Mouse (Mus musculus) forebrain, embryonic 15.5 days (tissue): Measurements from ENCODE around the gene Gyg. TPM values are rescaled to one million over a fixed set of nuclear protein-coding genes. Genes with fewer than 3 reads are reported as not detected.
A peak's percentile ranks its signal among the peaks of the same experiment; 100 is the strongest.

Source experiments
- ATAC-seq: fragments of 200-750 bp; cut with Nextera tagmentation; replicated peaks from 2 replicates; pipeline ENCODE4 v1.8.0; 2017; ENCODE audit warnings: mild to moderate bottlenecking, moderate TSS enrichment, moderate library complexity
- H3K27ac ChIP-seq: fragments of 300-500 bp; sonication (generic); replicated peaks from 2 replicates; pipeline ENCODE4 v1.5.1; 2015; ENCODE audit warnings: mild to moderate bottlenecking, inconsistent platforms
- H3K27me3 ChIP-seq: fragments of 300-500 bp; sonication (generic); 2 replicates; pipeline ENCODE4 v1.6.1; 2015; ENCODE audit warnings: inconsistent platforms
- H3K36me3 ChIP-seq: fragments of 300-500 bp; sonication (generic); 2 replicates; pipeline ENCODE4 v1.6.1; 2015; ENCODE audit warnings: mild to moderate bottlenecking, inconsistent platforms
- H3K4me1 ChIP-seq: fragments of 300-500 bp; sonication (generic); 2 replicates; pipeline ENCODE4 v1.6.1; 2015; ENCODE audit warnings: inconsistent platforms
- H3K4me2 ChIP-seq: fragments of 300-500 bp; sonication (generic); replicated peaks from 2 replicates; pipeline ENCODE4 v1.6.1; 2015; ENCODE audit warnings: mild to moderate bottlenecking, inconsistent platforms
- H3K4me3 ChIP-seq: fragments of 300-500 bp; sonication (generic); 2 replicates; pipeline ENCODE4 v1.5.1; 2015; ENCODE audit warnings: mild to moderate bottlenecking, inconsistent platforms
- H3K9ac ChIP-seq: fragments of 300-500 bp; sonication (generic); replicated peaks from 2 replicates; pipeline ENCODE4 v1.6.1; 2015; ENCODE audit warnings: mild to moderate bottlenecking, inconsistent platforms
- H3K9me3 ChIP-seq: fragments of 300-500 bp; sonication (generic); 2 replicates; pipeline ENCODE4 v1.6.1; 2016; ENCODE audit warnings: inconsistent platforms
- WGBS: fragments of 180-500 bp; shearing (Covaris S2); methylation state at CpG from one replicate; pipeline ENCODE4 v1.1.7; 2015; ENCODE audit warnings: mixed read lengths; 5-methylcytosine and 5-hydroxymethylcytosine counted together
- polyA plus RNA-seq: library from polyadenylated mRNA; unstranded; fragments of >200 nt; fragmentation: Nextera tagmentation; extraction: Ambion mirVana; gene quantifications from 2 replicates; pipeline ENCODE4 v1.2.1, GENCODE M21; 2015

Gene Gyg
- polyA plus RNA-seq, 1 experiment from 2014 or later = 30.9 TPM

GRCm38 (mm10) chr3:20144401-20144800 lies 10.7 kb downstream of the Gyg start:
- Histone ChIP-seq H3K4me2 (no peak overlapping the region), H3K4me3 (no peak overlapping the region), H3K27ac (no peak overlapping the region), H3K36me3 (no peaks in the 10 kb centered on the region), H3K9ac (no peak overlapping the region), H3K27me3 (no peaks in the 10 kb centered on the region), H3K9me3 (no peaks in the 10 kb centered on the region), H3K4me1 (0 out of 2 replicates have a peak, but pooled peaks cover 2% of the 10 kb centered on the region)
- 7% methylated on average over 2 of the region's 2 CpGs for WGBS
- no peak for ATAC-seq

DNA sequence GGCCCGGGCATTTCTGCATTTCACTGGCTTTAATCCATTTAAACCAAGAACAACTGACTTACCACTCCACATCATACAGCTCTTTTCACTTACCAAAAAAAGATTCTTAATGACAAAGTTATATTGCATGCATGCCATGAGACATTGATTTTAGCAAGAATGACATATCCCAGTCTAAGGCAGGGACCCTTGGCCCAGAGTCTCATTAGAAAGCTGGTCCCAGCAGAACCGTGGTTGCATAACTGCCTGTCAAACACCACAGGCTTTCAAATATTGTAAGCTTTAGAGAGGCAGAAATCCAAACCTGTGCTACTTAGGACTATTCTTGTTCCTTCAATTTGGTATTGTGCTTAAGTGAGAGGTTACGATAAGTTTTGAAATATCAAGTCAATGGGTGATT lies 11.4 kb downstream of the Gyg start:
- no peak for ATAC-seq
- Histone ChIP-seq H3K27ac (no peak overlapping the region), H3K4me1 (0 out of 2 replicates have a peak, but pooled peaks cover 2% of the 10 kb centered on the region), H3K4me3 (no peak overlapping the region), H3K9me3 (no peaks in the 10 kb centered on the region), H3K36me3 (no peaks in the 10 kb centered on the region), H3K27me3 (no peaks in the 10 kb centered on the region), H3K4me2 (no peak overlapping the region), H3K9ac (no peak overlapping the region)
- 60% methylated on average over 3 of the region's 3 CpGs for WGBS

DNA sequence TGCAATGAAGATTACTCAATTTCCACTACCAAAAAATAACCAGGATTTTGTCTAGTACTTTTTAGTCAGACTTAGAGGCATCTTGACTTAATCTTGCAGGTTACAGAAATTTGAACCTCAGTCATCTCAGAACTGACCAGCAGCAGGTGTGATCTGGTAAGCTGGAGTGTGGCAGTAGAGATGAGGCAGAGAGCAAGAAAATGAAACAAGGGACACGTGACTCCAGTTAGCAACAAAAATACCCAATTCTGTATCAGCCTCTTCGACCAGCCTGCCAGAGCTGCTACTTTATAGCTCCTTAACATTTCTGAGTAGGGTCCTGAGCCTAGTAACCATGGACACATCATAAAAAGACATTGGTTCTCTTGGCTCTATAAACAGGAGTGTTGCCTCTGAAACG lies 12.5 kb downstream of the Gyg start:
- Histone ChIP-seq H3K36me3 (no peaks in the 10 kb centered on the region), H3K4me2 (no peak overlapping the region), H3K27me3 (no peaks in the 10 kb centered on the region), H3K27ac (no peak overlapping the region), H3K9me3 (no peaks in the 10 kb centered on the region), H3K4me3 (no peak overlapping the region), H3K9ac (no peak overlapping the region), H3K4me1 (0 out of 2 replicates have a peak, but pooled peaks cover 2% of the 10 kb centered on the region)
- WGBS = 82% methylated on average over 3 of the region's 3 CpGs
- ATAC-seq = no peak

DNA sequence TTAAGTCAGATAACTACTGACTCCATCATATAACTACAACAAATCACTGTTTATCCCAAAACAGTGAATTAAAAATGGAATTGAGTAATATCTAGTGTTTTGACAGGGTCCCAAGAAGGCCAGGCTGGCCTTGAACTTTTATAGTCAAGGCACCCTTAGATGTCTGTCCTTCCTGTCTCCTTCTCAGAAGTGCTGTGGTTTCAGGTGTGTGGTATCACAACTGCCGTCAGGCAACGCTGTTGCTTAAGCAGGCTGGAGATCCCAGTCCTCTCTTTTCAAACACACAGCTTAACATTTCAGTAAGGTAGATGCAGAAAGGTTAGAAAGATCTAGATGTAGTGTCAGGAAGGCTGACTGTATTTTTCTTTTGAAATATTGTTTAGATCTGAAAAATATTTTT lies 13.0 kb downstream of the Gyg start:
- H3K9me3 ChIP-seq = no peaks in the 10 kb centered on the region
- H3K4me3 ChIP-seq = no peak overlapping the region
- 0 out of 2 replicates have a peak, but pooled peaks cover 2% of the 10 kb centered on the region for H3K4me1 ChIP-seq
- H3K27ac ChIP-seq = no peak overlapping the region
- 89% methylated on average over 2 of the region's 2 CpGs for WGBS
- H3K9ac ChIP-seq = no peak overlapping the region
- no peaks in the 10 kb centered on the region for H3K36me3 ChIP-seq
- ATAC-seq = no peak
- no peaks in the 10 kb centered on the region for H3K27me3 ChIP-seq
- no peak overlapping the region for H3K4me2 ChIP-seq

GRCm38 (mm10) chr3:20141679-20142078 lies 13.4 kb downstream of the Gyg start:
- 24% methylated on average over 1 of the region's 1 CpGs for WGBS
- H3K4me1 ChIP-seq = no peaks in the 10 kb centered on the region
- H3K4me2 ChIP-seq = no peak overlapping the region
- no peaks in the 10 kb centered on the region for H3K36me3 ChIP-seq
- H3K9me3 ChIP-seq = no peaks in the 10 kb centered on the region
- H3K27me3 ChIP-seq = no peaks in the 10 kb centered on the region
- H3K9ac ChIP-seq = no peak overlapping the region
- no peak overlapping the region for H3K27ac ChIP-seq
- no peak overlapping the region for H3K4me3 ChIP-seq
- ATAC-seq = no peak

- no peaks in the 10 kb centered on the region for H3K4me1 ChIP-seq
- H3K4me2 ChIP-seq = no peak overlapping the region
- no peak for ATAC-seq
- no peaks in the 10 kb centered on the region for H3K27me3 ChIP-seq
- H3K4me3 ChIP-seq = no peak overlapping the region
- no peak overlapping the region for H3K27ac ChIP-seq
- H3K36me3 ChIP-seq = no peaks in the 10 kb centered on the region
- H3K9ac ChIP-seq = no peak overlapping the region
- no peaks in the 10 kb centered on the region for H3K9me3 ChIP-seq
These were observed 13.9 kb downstream of the Gyg start for GRCm38 (mm10) chr3:20141240-20141639.

- Histone ChIP-seq H3K9me3 (no peaks in the 10 kb centered on the region), H3K4me2 (no peak overlapping the region), H3K4me3 (no peak overlapping the region), H3K9ac (no peak overlapping the region), H3K27me3 (no peaks in the 10 kb centered on the region), H3K36me3 (no peaks in the 10 kb centered on the region), H3K27ac (no peak overlapping the region), H3K4me1 (no peaks in the 10 kb centered on the region)
- WGBS = 91% methylated on average over 9 of the region's 9 CpGs
- no peak for ATAC-seq
These were observed 18.1 kb downstream of the Gyg start for GRCm38 (mm10) chr3:20136868-20137581.

GRCm38 (mm10) chr3:20134545-20134944 lies 20.6 kb downstream of the Gyg start:
- no peak overlapping the region for H3K4me3 ChIP-seq
- H3K36me3 ChIP-seq = no peaks in the 10 kb centered on the region
- H3K27ac ChIP-seq = no peak overlapping the region
- ATAC-seq = no peak
- no peak overlapping the region for H3K9ac ChIP-seq
- WGBS = 92% methylated on average over 3 of the region's 3 CpGs
- no peak overlapping the region for H3K4me2 ChIP-seq
- no peaks in the 10 kb centered on the region for H3K27me3 ChIP-seq
- H3K4me1 ChIP-seq = no peaks in the 10 kb centered on the region
- H3K9me3 ChIP-seq = no peaks in the 10 kb centered on the region

GRCm38 (mm10) chr3:20133745-20134144 lies 21.4 kb downstream of the Gyg start:
- H3K27ac ChIP-seq = no peak overlapping the region
- H3K4me2 ChIP-seq = no peak overlapping the region
- H3K36me3 ChIP-seq = no peaks in the 10 kb centered on the region
- WGBS = 75% methylated on average over 1 of the region's 1 CpGs
- no peak overlapping the region for H3K9ac ChIP-seq
- ATAC-seq = 0 out of 2 replicates have a peak, but pooled peaks have one; percentile 35
- no peaks in the 10 kb centered on the region for H3K9me3 ChIP-seq
- H3K4me3 ChIP-seq = no peak overlapping the region
- no peaks in the 10 kb centered on the region for H3K4me1 ChIP-seq
- no peaks in the 10 kb centered on the region for H3K27me3 ChIP-seq

DNA sequence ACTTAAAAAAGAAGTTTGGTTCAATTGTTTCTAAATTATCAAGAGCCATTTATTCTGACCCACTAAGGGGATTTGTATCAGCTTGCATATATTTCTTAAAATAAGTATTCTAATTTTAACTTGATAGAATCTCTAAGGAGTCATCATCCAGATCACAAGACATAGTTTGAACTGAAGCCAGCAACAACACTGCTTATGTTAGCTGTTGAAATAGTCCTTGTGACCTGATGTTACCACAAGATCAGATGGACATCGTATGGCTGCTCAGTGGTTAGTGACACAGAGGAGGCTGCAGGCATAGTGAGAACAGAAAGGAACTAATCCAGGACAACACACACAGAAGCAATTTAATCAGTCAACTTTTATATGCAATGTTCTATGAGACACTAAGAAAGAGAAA lies 22.4 kb downstream of the Gyg start:
- Histone ChIP-seq H3K27ac (no peak overlapping the region), H3K4me1 (no peaks in the 10 kb centered on the region), H3K27me3 (no peaks in the 10 kb centered on the region), H3K4me2 (no peak overlapping the region), H3K9ac (no peak overlapping the region), H3K9me3 (no peaks in the 10 kb centered on the region), H3K4me3 (no peak overlapping the region), H3K36me3 (no peaks in the 10 kb centered on the region)
- WGBS = 96% methylated on average over 1 of the region's 1 CpGs
- ATAC-seq = no peak

- Histone ChIP-seq H3K36me3 (no peaks in the 10 kb centered on the region), H3K9ac (no peak overlapping the region), H3K4me3 (no peak overlapping the region), H3K27ac (no peak overlapping the region), H3K4me2 (no peak overlapping the region), H3K4me1 (no peaks in the 10 kb centered on the region), H3K27me3 (no peaks in the 10 kb centered on the region), H3K9me3 (no peaks in the 10 kb centered on the region)
- no peak for ATAC-seq
- 94% methylated on average over 2 of the region's 2 CpGs for WGBS
These were observed 23.8 kb downstream of the Gyg start for GRCm38 (mm10) chr3:20131350-20131720.

DNA sequence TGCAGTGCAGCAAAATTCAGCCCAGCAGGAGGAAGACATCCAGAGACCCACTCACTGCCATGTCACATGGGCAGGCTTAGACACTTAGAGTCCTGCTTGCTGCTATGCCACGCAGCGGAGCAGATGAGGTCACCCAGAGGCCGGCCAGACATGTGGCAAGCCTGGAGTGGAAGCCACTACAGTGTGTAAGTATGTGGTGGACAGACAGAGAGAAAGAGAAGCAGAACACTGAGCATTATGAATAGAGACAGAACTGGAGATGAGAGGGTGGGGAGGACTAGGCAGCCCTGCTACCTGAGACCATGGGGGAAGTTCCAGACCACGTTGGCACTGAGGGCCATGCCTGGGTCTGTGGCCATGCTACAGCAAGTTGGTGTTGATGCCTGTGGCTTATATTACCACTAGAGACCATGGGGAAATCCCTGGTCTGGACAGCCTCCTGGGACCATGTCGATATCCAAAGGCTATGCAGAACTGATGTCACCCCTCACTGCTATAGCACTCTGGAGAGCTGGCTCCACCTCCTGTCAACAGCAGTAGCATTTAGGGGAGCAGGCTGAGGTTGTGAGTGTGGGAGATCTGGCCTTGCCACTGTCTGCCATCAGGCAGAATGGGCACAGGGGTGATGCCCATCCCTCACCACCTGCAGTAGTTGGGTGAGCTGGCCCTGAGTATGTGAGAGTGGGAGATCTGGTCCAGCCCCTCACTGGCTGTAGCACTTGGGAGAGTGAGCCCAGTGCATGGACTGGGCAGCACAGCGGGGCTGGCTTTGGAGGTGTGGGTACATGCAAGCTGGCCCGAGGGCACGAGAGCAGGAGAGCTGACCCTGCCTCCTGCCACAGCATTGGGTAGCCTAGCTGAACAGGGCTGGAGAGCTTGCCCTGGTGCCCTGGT lies 24.4 kb downstream of the Gyg start:
- Histone ChIP-seq H3K4me2 (no peak overlapping the region), H3K4me1 (no peaks in the 10 kb centered on the region), H3K27me3 (no peaks in the 10 kb centered on the region), H3K36me3 (no peaks in the 10 kb centered on the region), H3K4me3 (no peak overlapping the region), H3K9ac (no peak overlapping the region), H3K9me3 (no peaks in the 10 kb centered on the region), H3K27ac (no peak overlapping the region)
- WGBS = 91% methylated on average over 8 of the region's 8 CpGs
- no peak for ATAC-seq
